Mouse (Mus musculus) bone marrow, adult 2 months (tissue): ENCODE measurements around the gene Fgd6.

Source experiments
- CTCF ChIP-seq: fragments of 200-500 bp; IDR thresholded peaks from 2 replicates; pipeline ENCODE4 v1.5.1; 2011; ENCODE audit warnings: low read length, control low read depth; ENCODE audit not compliant: control insufficient read depth, insufficient read depth
- POLR2A ChIP-seq: fragments of 200-500 bp; IDR thresholded peaks from 2 replicates; pipeline ENCODE4 v1.6.1; 2011; ENCODE audit warnings: low read depth, mild to moderate bottlenecking, control low read depth, low read length, borderline replicate concordance; ENCODE audit not compliant: control insufficient read depth

DNA sequence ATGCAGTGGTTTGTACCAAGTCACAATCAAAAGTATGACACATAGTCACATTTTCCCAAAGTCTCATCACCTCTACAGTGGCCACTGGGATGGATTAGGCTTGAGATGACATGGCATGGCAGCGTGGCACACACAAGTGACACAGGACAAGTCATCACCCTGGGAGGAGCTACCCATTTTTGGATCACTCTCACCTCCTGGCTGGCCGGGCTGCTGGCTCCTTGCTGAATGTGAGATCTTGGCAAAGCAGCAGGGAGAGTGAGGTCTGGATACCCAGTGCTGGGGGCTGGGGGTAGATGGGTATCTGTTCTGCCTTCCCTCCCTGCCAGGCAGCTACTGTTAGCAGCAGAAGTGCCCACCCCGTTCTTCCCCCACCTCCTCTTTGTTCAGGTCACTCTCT, 31.1 kb downstream of the Fgd6 start:
- TF ChIP-seq POLR2A (no peak), CTCF (no peak)
